Mouse (Mus musculus): ENCODE data around the gene Hint1. TPM values are rescaled to one million over a fixed set of nuclear protein-coding genes. Genes with fewer than 3 reads are reported as not detected.

Hint1 gene
- polyA plus RNA-seq, 1 experiment = 324 TPM

DNA sequence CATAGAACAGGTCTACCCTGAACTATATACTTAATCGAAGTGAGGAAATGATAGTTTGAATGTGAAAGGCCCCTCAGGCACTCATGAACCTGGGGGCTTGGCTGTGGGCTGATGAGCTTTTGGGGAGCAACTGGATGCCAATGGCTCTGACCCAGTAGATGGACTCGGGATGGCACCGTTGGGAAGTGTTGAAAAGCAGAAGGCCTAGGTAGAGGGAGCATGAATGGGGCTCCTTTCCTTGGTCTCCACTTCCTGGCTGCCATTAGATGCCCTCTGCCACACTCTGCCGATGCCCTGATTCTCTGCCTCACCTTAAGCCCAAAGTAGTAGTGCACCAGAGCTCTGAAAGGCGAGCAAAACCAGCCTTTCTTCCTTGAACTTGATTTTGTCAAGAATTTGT, 9.8 kb downstream of the Hint1 start:
- H3K4me3 ChIP-seq (ENCODE audit: insufficient read depth, low read length) = no peak overlapping the region
- H3K27ac ChIP-seq (ENCODE audit: insufficient read depth, low read depth, low read length) = no peak overlapping the region
- TF ChIP-seq POLR2A (IDR thresholded peaks at IDR 0.05; ENCODE audit: borderline replicate concordance, low read depth, low read length) = no peak
- no peak for TF ChIP-seq CTCF (IDR thresholded peaks at IDR 0.05; ENCODE audit: low read depth, low read length)
- peaks cover 11% of the 10 kb centered on the region for H3K4me1 ChIP-seq (ENCODE audit: control insufficient read depth, insufficient read depth, low read length)

DNA sequence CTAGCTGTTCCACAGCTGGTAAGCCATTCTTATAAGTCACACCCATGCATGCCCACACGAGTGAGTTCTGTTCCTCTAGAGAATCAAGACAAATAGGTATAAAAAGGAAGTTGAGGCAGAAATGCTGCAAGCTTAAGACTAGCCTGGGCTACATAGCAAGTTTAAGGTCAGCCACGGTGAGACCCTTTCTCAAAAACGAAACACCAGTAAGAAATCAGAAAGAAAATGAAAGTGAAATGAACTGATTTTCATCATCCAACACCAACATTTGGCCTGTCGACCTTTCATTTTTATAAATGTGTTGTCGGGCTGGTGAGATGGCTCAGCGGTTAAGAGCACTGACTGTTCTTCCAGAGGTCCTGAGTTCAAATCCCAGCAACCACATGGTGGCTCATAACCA, 12.7 kb downstream of the Hint1 start:
- Histone ChIP-seq H3K4me3 (ENCODE audit: insufficient read depth, low read length) (no peak overlapping the region), H3K4me1 (ENCODE audit: control insufficient read depth, insufficient read depth, low read length) (peaks cover 36% of the 10 kb centered on the region), H3K27ac (ENCODE audit: insufficient read depth, low read depth, low read length) (0 out of 2 replicates have a peak overlapping the region, but pooled peaks have one; percentile 8)
- TF ChIP-seq CTCF (IDR thresholded peaks at IDR 0.05; ENCODE audit: low read depth, low read length) (no peak), POLR2A (IDR thresholded peaks at IDR 0.05; ENCODE audit: borderline replicate concordance, low read depth, low read length) (no peak)

- peaks cover 40% of the 10 kb centered on the region for H3K4me1 ChIP-seq (ENCODE audit: control insufficient read depth, insufficient read depth, low read length)
- no peak for TF ChIP-seq POLR2A (IDR thresholded peaks at IDR 0.05; ENCODE audit: borderline replicate concordance, low read depth, low read length)
- TF ChIP-seq CTCF (IDR thresholded peaks at IDR 0.05; ENCODE audit: low read depth, low read length) = no peak
- H3K27ac ChIP-seq (ENCODE audit: insufficient read depth, low read depth, low read length) = 0 out of 2 replicates have a peak overlapping the region, but pooled peaks have one; percentile 2
- H3K4me3 ChIP-seq (ENCODE audit: insufficient read depth, low read length) = no peak overlapping the region
Observed at GRCm38 (mm10) chr11:54879434-54879833, 13.3 kb downstream of the Hint1 start.

DNA sequence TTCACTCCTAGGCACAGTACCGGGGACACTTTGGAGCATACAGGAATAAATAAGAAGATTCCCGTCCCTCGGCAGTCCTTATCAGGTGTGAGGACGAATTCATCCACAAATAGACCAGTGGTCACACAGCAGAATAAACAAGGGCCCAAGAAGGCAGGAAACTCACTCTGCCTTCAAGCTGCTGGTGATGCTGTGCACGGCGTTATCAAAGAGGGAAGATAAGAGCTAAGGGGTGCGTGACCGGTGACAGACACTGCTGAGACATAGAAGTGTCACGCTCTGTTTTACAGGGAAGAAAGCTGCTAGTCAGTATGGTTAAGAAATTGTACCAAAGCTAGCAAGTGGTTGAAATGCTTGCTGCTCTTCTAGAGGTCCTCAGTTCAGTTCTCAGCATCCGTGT, 13.7 kb downstream of the Hint1 start:
- Histone ChIP-seq H3K4me1 (ENCODE audit: control insufficient read depth, insufficient read depth, low read length) (peaks cover 42% of the 10 kb centered on the region), H3K4me3 (ENCODE audit: insufficient read depth, low read length) (no peak overlapping the region), H3K27ac (ENCODE audit: insufficient read depth, low read depth, low read length) (0 out of 2 replicates have a peak overlapping the region, but pooled peaks have one; percentile 2)
- TF ChIP-seq CTCF (IDR thresholded peaks at IDR 0.05; ENCODE audit: low read depth, low read length) (no peak), POLR2A (IDR thresholded peaks at IDR 0.05; ENCODE audit: borderline replicate concordance, low read depth, low read length) (no peak)

DNA sequence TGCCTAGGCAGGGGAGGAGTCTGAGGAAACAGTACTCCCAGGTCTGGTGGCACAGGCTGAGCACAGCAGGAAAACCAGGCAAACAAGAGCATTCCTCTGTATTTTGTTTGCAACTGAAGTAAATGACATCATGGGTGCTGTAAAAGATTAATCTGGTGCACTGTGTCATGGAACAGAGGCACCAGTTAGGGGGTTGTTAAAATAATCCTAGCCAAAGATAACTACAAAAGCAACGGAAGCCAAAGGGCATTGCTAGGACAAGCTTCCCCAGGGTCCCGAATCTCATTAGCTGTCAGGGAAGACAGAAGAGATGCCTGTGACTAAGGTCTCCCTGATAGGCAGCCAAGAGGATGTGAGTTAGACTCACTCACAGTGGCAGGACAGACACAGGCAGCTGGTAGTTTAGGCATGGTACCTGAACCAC, 14.9 kb downstream of the Hint1 start:
- H3K27ac ChIP-seq (ENCODE audit: insufficient read depth, low read depth, low read length) = no peak overlapping the region
- H3K4me3 ChIP-seq (ENCODE audit: insufficient read depth, low read length) = no peak overlapping the region
- TF ChIP-seq CTCF (IDR thresholded peaks at IDR 0.05; ENCODE audit: low read depth, low read length) (no peak), POLR2A (IDR thresholded peaks at IDR 0.05; ENCODE audit: borderline replicate concordance, low read depth, low read length) (no peak)
- H3K4me1 ChIP-seq (ENCODE audit: control insufficient read depth, insufficient read depth, low read length) = peaks cover 52% of the 10 kb centered on the region

DNA sequence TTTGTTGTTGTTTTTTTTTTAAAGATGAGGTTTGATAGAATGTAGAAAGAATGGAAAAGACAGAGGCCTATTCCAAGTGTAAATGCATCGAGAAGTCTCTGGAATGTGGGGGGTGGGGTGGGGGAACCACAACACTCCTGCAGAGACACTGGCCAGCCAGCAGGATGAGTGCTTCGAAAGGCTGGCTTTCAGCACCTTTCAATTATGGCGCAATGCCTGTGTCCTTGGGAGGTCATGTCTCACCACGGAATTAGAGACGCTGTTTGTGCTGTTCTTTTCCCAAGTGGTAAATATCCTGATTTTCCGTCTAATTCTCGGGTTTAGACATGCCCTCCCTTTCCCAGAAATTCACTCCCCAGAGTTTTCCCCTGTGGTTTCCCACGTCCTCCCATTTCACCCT, 16.5 kb downstream of the Hint1 start:
- Histone ChIP-seq H3K4me1 (ENCODE audit: control insufficient read depth, insufficient read depth, low read length) (peaks cover 60% of the 10 kb centered on the region), H3K4me3 (ENCODE audit: insufficient read depth, low read length) (no peak overlapping the region), H3K27ac (ENCODE audit: insufficient read depth, low read depth, low read length) (peak overlapping the region; percentile 100)
- TF ChIP-seq CTCF (IDR thresholded peaks at IDR 0.05; ENCODE audit: low read depth, low read length) (no peak), POLR2A (IDR thresholded peaks at IDR 0.05; ENCODE audit: borderline replicate concordance, low read depth, low read length) (no peak)

GRCm38 (mm10) chr11:54884197-54884828, 18.1 kb downstream of the Hint1 start:
- H3K4me1 ChIP-seq (ENCODE audit: control insufficient read depth, insufficient read depth, low read length) = peaks cover 54% of the 10 kb centered on the region
- H3K27ac ChIP-seq (ENCODE audit: insufficient read depth, low read depth, low read length) = peak overlapping the region; percentile 100
- TF ChIP-seq CTCF (IDR thresholded peaks at IDR 0.05; ENCODE audit: low read depth, low read length) (no peak; the same call in 1 of the 2 replicates), POLR2A (IDR thresholded peaks at IDR 0.05; ENCODE audit: borderline replicate concordance, low read depth, low read length) (peak; percentile 59; the same call in 1 of the 2 replicates)
- H3K4me3 ChIP-seq (ENCODE audit: insufficient read depth, low read length) = peak overlapping the region; percentile 43

GRCm38 (mm10) chr11:54884937-54885336, 18.8 kb downstream of the Hint1 start:
- peaks cover 59% of the 10 kb centered on the region for H3K4me1 ChIP-seq (ENCODE audit: control insufficient read depth, insufficient read depth, low read length)
- TF ChIP-seq POLR2A (IDR thresholded peaks at IDR 0.05; ENCODE audit: borderline replicate concordance, low read depth, low read length) (no peak), CTCF (IDR thresholded peaks at IDR 0.05; ENCODE audit: low read depth, low read length) (no peak)
- H3K27ac ChIP-seq (ENCODE audit: insufficient read depth, low read depth, low read length) = peak overlapping the region; percentile 100
- H3K4me3 ChIP-seq (ENCODE audit: insufficient read depth, low read length) = peak overlapping the region; percentile 43

DNA sequence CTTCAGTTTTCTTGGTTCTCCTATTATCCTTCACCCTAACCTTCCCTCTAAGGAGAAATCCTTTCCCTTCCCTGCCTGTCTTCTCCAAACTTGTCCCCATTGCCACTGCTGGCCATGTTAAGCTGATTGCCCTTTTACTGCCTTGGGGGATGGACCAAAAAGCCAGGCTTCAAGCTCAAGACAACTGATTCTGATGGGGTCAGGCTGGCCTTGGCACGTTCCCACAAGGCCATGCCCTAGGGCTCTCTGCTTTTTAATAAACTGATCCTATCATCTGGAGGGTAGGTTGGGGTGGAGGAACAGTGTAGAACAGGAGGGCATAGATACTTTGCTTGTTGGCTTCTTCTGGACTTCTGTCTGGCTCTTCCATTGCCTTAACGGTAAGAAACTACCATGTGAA, 19.2 kb downstream of the Hint1 start:
- H3K4me3 ChIP-seq (ENCODE audit: insufficient read depth, low read length) = no peak overlapping the region
- H3K4me1 ChIP-seq (ENCODE audit: control insufficient read depth, insufficient read depth, low read length) = peaks cover 64% of the 10 kb centered on the region
- peak overlapping the region; percentile 100 for H3K27ac ChIP-seq (ENCODE audit: insufficient read depth, low read depth, low read length)
- TF ChIP-seq CTCF (IDR thresholded peaks at IDR 0.05; ENCODE audit: low read depth, low read length) (no peak), POLR2A (IDR thresholded peaks at IDR 0.05; ENCODE audit: borderline replicate concordance, low read depth, low read length) (no peak)

GRCm38 (mm10) chr11:54887927-54888326, 21.7 kb downstream of the Hint1 start:
- H3K27ac ChIP-seq (ENCODE audit: insufficient read depth, low read depth, low read length) = no peak overlapping the region
- TF ChIP-seq CTCF (IDR thresholded peaks at IDR 0.05; ENCODE audit: low read depth, low read length) (no peak), POLR2A (IDR thresholded peaks at IDR 0.05; ENCODE audit: borderline replicate concordance, low read depth, low read length) (no peak)
- H3K4me3 ChIP-seq (ENCODE audit: insufficient read depth, low read length) = no peak overlapping the region
- peaks cover 56% of the 10 kb centered on the region for H3K4me1 ChIP-seq (ENCODE audit: control insufficient read depth, insufficient read depth, low read length)

Measured in bone marrow macrophage, adult 2 months (primary cell).